Mouse (Mus musculus): Measurements from ENCODE around the gene 1190002N15Rik.

The 1190002N15Rik gene

GRCm38 (mm10) chr9:94529987-94530386 is 7.9 kb downstream of the 1190002N15Rik start:
- DNase-seq (ENCODE audit: low read depth, low spot score) = no peak

GRCm38 (mm10) chr9:94529146-94529746 is 8.6 kb downstream of the 1190002N15Rik start:
- no peak for DNase-seq (ENCODE audit: low read depth, low spot score)

- DNase-seq (ENCODE audit: low read depth, low spot score) = no peak
These were observed 11.4 kb downstream of the 1190002N15Rik start for GRCm38 (mm10) chr9:94526473-94526872.

- no peak for DNase-seq (ENCODE audit: low read depth, low spot score)
These were observed 25.6 kb downstream of the 1190002N15Rik start for GRCm38 (mm10) chr9:94512246-94512645.

GRCm38 (mm10) chr9:94511139-94511538 is 26.7 kb downstream of the 1190002N15Rik start:
- no peak for DNase-seq (ENCODE audit: low read depth, low spot score)

GRCm38 (mm10) chr9:94506980-94507379 is 30.9 kb downstream of the 1190002N15Rik start:
- DNase-seq (ENCODE audit: low read depth, low spot score) = no peak

- DNase-seq (ENCODE audit: low read depth, low spot score) = no peak
These were observed 46.4 kb downstream of the 1190002N15Rik start for GRCm38 (mm10) chr9:94491467-94491866.

- DNase-seq (ENCODE audit: low read depth, low spot score) = no peak
These were observed 49.9 kb downstream of the 1190002N15Rik start for GRCm38 (mm10) chr9:94487976-94488375.

GRCm38 (mm10) chr9:94483291-94483879 is 54.5 kb downstream of the 1190002N15Rik start:
- no peak for DNase-seq (ENCODE audit: low read depth, low spot score)

GRCm38 (mm10) chr9:94482215-94482975 is 55.5 kb downstream of the 1190002N15Rik start:
- DNase-seq (ENCODE audit: low read depth, low spot score) = no peak

GRCm38 (mm10) chr9:94481057-94481456 is 56.8 kb downstream of the 1190002N15Rik start:
- DNase-seq (ENCODE audit: low read depth, low spot score) = no peak

- DNase-seq (ENCODE audit: low read depth, low spot score) = no peak
These were observed 58.5 kb downstream of the 1190002N15Rik start for GRCm38 (mm10) chr9:94479382-94479781.

GRCm38 (mm10) chr9:94478954-94479353 is 58.9 kb downstream of the 1190002N15Rik start:
- DNase-seq (ENCODE audit: low read depth, low spot score) = no peak

GRCm38 (mm10) chr9:94475973-94476372 is 61.9 kb downstream of the 1190002N15Rik start:
- DNase-seq (ENCODE audit: low read depth, low spot score) = no peak

GRCm38 (mm10) chr9:94473898-94474297 is 64.0 kb downstream of the 1190002N15Rik start:
- DNase-seq (ENCODE audit: low read depth, low spot score) = no peak

- DNase-seq (ENCODE audit: low read depth, low spot score) = no peak
These were observed 64.8 kb downstream of the 1190002N15Rik start for GRCm38 (mm10) chr9:94472963-94473582.

GRCm38 (mm10) chr9:94471485-94471884 is 66.4 kb downstream of the 1190002N15Rik start:
- no peak for DNase-seq (ENCODE audit: low read depth, low spot score)

Data from WW6 (cell line).